Mouse (Mus musculus) E14TG2a.4 (cell line): Measurements from ENCODE around the gene Tmem130.

Experiments used
- H3K27me3 ChIP-seq: 2 replicates; pipeline ENCODE4 v1.6.1; 2014; ENCODE audit warnings: low read length, control low read depth; ENCODE audit not compliant: insufficient read depth
- H3K36me3 ChIP-seq: 2 replicates; pipeline ENCODE4 v1.6.1; 2014; ENCODE audit warnings: low read length, control low read depth; ENCODE audit not compliant: insufficient read depth
- H3K4me1 ChIP-seq: replicated peaks from 2 replicates; pipeline ENCODE4 v1.6.1; 2014; ENCODE audit warnings: low read depth, low read length, control low read depth
- H3K4me3 ChIP-seq: replicated peaks from 2 replicates; pipeline ENCODE4 v1.5.1; 2014; ENCODE audit warnings: mild to moderate bottlenecking, low read length
- H3K9me3 ChIP-seq: 2 replicates; pipeline ENCODE4 v1.6.1; 2014; ENCODE audit warnings: low read length, control low read depth
- CTCF ChIP-seq: conservative IDR thresholded peaks from 2 replicates; pipeline ENCODE4 v1.5.1; 2014; ENCODE audit warnings: low read length
- NANOG ChIP-seq: IDR thresholded peaks from 2 replicates; pipeline ENCODE4 v1.6.1; 2014; ENCODE audit warnings: borderline replicate concordance, low read length, mixed read lengths
- POU5F1 ChIP-seq: IDR thresholded peaks from 2 replicates; pipeline ENCODE4 v1.6.1; 2014; ENCODE audit warnings: low read length, borderline replicate concordance

The Tmem130 gene

GRCm38 (mm10) chr5:144761161-144761868, at the start of gene Tmem130:
Tmem130 (minus strand) TSS chr5:144761818.
- H3K9me3 ChIP-seq, result no peaks in the 10 kb centered on the region
- TF ChIP-seq NANOG (no peak), POU5F1 (no peak), CTCF (no peak)
- H3K4me1 ChIP-seq, result peaks cover 48% of the 10 kb centered on the region
- peak within 1 kb of the TSS; percentile 82 for H3K4me3 ChIP-seq
- H3K27me3 ChIP-seq, result peaks cover 38% of the 10 kb centered on the region
- H3K36me3 ChIP-seq, result no peaks in the 10 kb centered on the region

DNA sequence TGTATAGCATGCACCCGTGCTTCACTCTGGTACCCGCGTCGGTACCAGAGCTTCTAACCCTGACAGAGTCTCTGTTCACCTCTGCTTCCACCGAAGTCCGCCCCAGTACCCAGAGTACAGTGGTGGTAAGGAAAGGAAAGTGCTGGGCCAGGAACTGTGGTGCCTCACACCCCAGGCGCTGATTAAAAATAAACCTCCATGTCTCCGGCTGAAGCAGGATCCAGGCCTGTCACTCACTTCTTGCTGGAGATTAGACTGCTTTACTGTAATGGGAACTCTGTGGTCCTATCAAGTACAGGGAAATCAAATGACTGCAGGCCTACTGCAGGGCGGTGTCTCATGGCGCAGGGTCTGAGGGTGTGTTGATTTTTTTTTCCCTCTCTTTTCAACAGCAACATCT, 45.3 kb upstream of the Tmem130 start:
- Histone ChIP-seq H3K27me3 (no peaks in the 10 kb centered on the region), H3K4me3 (no peak overlapping the region), H3K9me3 (no peaks in the 10 kb centered on the region), H3K36me3 (peaks cover 100% of the 10 kb centered on the region), H3K4me1 (peaks cover 12% of the 10 kb centered on the region)
- TF ChIP-seq NANOG (no peak), CTCF (no peak), POU5F1 (no peak)

DNA sequence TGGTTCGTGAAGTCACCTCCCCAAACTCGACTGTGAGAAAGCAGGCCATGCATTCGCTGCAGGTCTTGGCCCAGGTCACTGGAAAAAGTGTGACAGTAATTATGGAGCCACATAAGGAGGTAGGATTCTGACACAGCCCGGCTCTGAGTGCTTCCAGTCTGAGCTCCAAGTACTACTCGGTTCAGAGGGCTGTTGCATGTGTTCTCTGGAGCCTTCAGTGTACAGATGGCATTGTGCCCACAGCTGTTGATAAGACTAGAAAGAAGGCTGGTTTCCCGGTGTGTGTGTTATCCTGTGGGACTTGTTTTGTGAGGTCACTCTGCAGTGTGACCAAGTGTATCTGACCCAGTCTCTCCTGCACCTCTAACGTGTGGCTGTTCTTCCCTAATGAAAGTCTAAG, 42.6 kb upstream of the Tmem130 start:
- TF ChIP-seq CTCF, result no peak
- no peak for TF ChIP-seq POU5F1
- TF ChIP-seq NANOG, result no peak
- H3K4me1 ChIP-seq, result peaks cover 7% of the 10 kb centered on the region
- no peak overlapping the region for H3K4me3 ChIP-seq
- H3K36me3 ChIP-seq, result peaks cover 100% of the 10 kb centered on the region
- no peaks in the 10 kb centered on the region for H3K9me3 ChIP-seq
- H3K27me3 ChIP-seq, result no peaks in the 10 kb centered on the region

- H3K4me3 ChIP-seq, result no peak overlapping the region
- peaks cover 100% of the 10 kb centered on the region for H3K36me3 ChIP-seq
- no peaks in the 10 kb centered on the region for H3K9me3 ChIP-seq
- H3K4me1 ChIP-seq, result peaks cover 1% of the 10 kb centered on the region
- TF ChIP-seq NANOG, result no peak
- TF ChIP-seq CTCF, result no peak
- no peaks in the 10 kb centered on the region for H3K27me3 ChIP-seq
These were observed 41.4 kb upstream of the Tmem130 start for GRCm38 (mm10) chr5:144803066-144803465.

GRCm38 (mm10) chr5:144797116-144797515, 35.5 kb upstream of the Tmem130 start:
- Histone ChIP-seq H3K36me3 (peaks cover 100% of the 10 kb centered on the region), H3K27me3 (no peaks in the 10 kb centered on the region), H3K4me3 (no peak overlapping the region), H3K4me1 (peaks cover 28% of the 10 kb centered on the region), H3K9me3 (no peaks in the 10 kb centered on the region)
- TF ChIP-seq NANOG (no peak), POU5F1 (no peak), CTCF (no peak)

- H3K27me3 ChIP-seq, result no peaks in the 10 kb centered on the region
- TF ChIP-seq NANOG (no peak), POU5F1 (no peak), CTCF (peak; percentile 73)
- H3K4me1 ChIP-seq, result peaks cover 28% of the 10 kb centered on the region
- peaks cover 100% of the 10 kb centered on the region for H3K36me3 ChIP-seq
- no peaks in the 10 kb centered on the region for H3K9me3 ChIP-seq
- H3K4me3 ChIP-seq, result no peak overlapping the region
These were observed 33.1 kb upstream of the Tmem130 start for GRCm38 (mm10) chr5:144794687-144795086.

DNA sequence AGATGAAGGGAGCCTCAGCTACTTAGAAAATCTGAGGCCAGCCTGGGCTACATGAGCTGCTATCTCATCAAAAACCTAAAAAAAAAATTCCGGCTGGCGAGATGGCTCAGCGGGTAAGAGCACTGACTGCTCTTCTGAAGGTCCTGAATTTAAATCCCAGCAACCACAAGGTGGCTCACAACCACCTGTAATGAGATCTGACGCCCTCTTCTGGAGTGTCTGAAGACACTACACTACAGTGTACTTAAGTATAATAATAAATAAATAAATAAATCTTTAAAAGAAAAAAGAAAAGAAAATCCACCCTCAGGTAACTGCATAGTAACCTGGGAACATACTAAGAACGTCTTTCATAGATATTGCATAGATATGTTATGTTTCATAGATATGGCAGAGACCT, 31.8 kb upstream of the Tmem130 start:
- no peaks in the 10 kb centered on the region for H3K27me3 ChIP-seq
- H3K9me3 ChIP-seq, result no peaks in the 10 kb centered on the region
- H3K4me1 ChIP-seq, result peaks cover 28% of the 10 kb centered on the region
- TF ChIP-seq NANOG (no peak), CTCF (peak; percentile 11; the same call in 1 of the 2 replicates)
- peaks cover 100% of the 10 kb centered on the region for H3K36me3 ChIP-seq
- no peak overlapping the region for H3K4me3 ChIP-seq

- no peak overlapping the region for H3K4me3 ChIP-seq
- TF ChIP-seq CTCF, result no peak
- TF ChIP-seq POU5F1, result no peak
- no peak for TF ChIP-seq NANOG
- H3K27me3 ChIP-seq, result no peaks in the 10 kb centered on the region
These were observed 24.8 kb upstream of the Tmem130 start for GRCm38 (mm10) chr5:144786464-144786863.

DNA sequence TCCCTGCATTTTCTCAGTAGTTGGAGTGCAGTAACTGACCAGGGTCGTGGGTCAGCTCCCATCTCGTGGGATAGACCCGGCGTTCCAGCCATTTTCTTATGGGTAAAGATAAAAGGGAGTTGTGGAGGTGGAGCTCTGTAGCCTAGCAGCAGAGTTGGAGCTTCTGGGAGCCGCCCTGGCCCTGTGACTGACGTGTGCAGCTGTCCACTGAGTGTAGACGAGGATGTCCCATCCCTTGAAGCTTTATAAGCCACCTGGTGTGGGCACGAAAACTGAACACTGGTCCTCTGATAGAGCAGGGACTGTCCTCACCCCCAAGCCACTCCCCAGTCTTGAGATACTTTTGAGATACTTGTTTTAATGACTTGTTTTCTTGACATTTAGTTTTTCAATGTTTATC, 19.0 kb upstream of the Tmem130 start:
- Histone ChIP-seq H3K27me3 (no peaks in the 10 kb centered on the region), H3K4me1 (peaks cover 5% of the 10 kb centered on the region; the same call in 1 of the 2 replicates), H3K4me3 (no peak overlapping the region), H3K9me3 (no peaks in the 10 kb centered on the region), H3K36me3 (peaks cover 96% of the 10 kb centered on the region)
- TF ChIP-seq CTCF (no peak), NANOG (no peak), POU5F1 (no peak)

More at GRCm38 (mm10) chr5:144786464-144786863, 24.8 kb upstream of the Tmem130 start:
- no peaks in the 10 kb centered on the region for H3K9me3 ChIP-seq
- H3K36me3 ChIP-seq, result peaks cover 100% of the 10 kb centered on the region
- H3K4me1 ChIP-seq, result peaks cover 5% of the 10 kb centered on the region; the same call in 1 of the 2 replicates
